Mouse (Mus musculus) lung, adult 2 months (tissue): ENCODE measurements around the gene Nrxn3. TPM values are rescaled to one million over a fixed set of nuclear protein-coding genes. Genes with fewer than 3 reads are reported as not detected.

Experiments
- DNase-seq: peaks from one replicate; pipeline ENCODE4 v3.0.0; 2022
- H3K4me1 ChIP-seq: fragments of 200-500 bp; 2 replicates; pipeline ENCODE4 v1.6.1; 2011; ENCODE audit warnings: low read length; ENCODE audit not compliant: control insufficient read depth, insufficient read depth
- H3K4me3 ChIP-seq: fragments of 200-500 bp; replicated peaks from 2 replicates; pipeline ENCODE3; 2011; ENCODE audit warnings: low read depth, mild to moderate bottlenecking, control low read depth, low read length; ENCODE audit errors: extremely low read depth
- CTCF ChIP-seq: fragments of 200-500 bp; IDR thresholded peaks from 2 replicates; pipeline ENCODE4 v1.5.1; 2011; ENCODE audit warnings: mild to moderate bottlenecking, low read length, control low read depth; ENCODE audit not compliant: insufficient read depth
- POLR2A ChIP-seq: fragments of 200-500 bp; IDR thresholded peaks from 2 replicates; pipeline ENCODE4 v1.6.1; 2011; ENCODE audit warnings: low read depth, mild to moderate bottlenecking, control low read depth, low read length, borderline replicate concordance; ENCODE audit errors: extremely low read depth
- WGBS: fragments of 180-500 bp; shearing (Covaris S2); methylation state at CpG from one replicate; pipeline ENCODE4 v1.1.7; 2018; 5-methylcytosine and 5-hydroxymethylcytosine counted together
- polyA plus RNA-seq: library from polyadenylated mRNA; depleted of rRNA; stranded (reverse); fragments of >200 nt; gene quantifications from 2 replicates; pipeline ENCODE4 v1.2.3, GENCODE M21; 2012

The Nrxn3 gene
- polyA plus RNA-seq, 1 experiment = 0.30 TPM

GRCm38 (mm10) chr12:89983399-89983798, 1260.7 kb downstream of the Nrxn3 start:
- TF ChIP-seq CTCF (no peak), POLR2A (no peak)
- Histone ChIP-seq H3K4me1 (no peaks in the 10 kb centered on the region), H3K4me3 (no peak overlapping the region)
- DNase-seq = no peak

GRCm38 (mm10) chr12:89986219-89986618, 1263.5 kb downstream of the Nrxn3 start:
- DNase-seq = no peak
- WGBS = 64% methylated on average over 6 of the region's 6 CpGs
- Histone ChIP-seq H3K4me1 (no peaks in the 10 kb centered on the region), H3K4me3 (no peak overlapping the region)
- TF ChIP-seq CTCF = no peak
- no peak for TF ChIP-seq POLR2A

GRCm38 (mm10) chr12:89993273-89993672, 1270.6 kb downstream of the Nrxn3 start:
- Histone ChIP-seq H3K4me3 (no peak overlapping the region), H3K4me1 (no peaks in the 10 kb centered on the region)
- WGBS = 56% methylated on average over 5 of the region's 5 CpGs
- TF ChIP-seq CTCF (no peak), POLR2A (no peak)
- DNase-seq = no peak

- TF ChIP-seq CTCF (no peak), POLR2A (no peak)
- DNase-seq = no peak
- WGBS = 73% methylated on average over 4 of the region's 4 CpGs
- H3K4me1 ChIP-seq = no peaks in the 10 kb centered on the region
- no peak overlapping the region for H3K4me3 ChIP-seq
Measured at GRCm38 (mm10) chr12:89995392-89995791, 1272.7 kb downstream of the Nrxn3 start.

GRCm38 (mm10) chr12:90010280-90010679, 1287.6 kb downstream of the Nrxn3 start:
- H3K4me3 ChIP-seq = no peak overlapping the region
- TF ChIP-seq POLR2A = no peak
- no peak for TF ChIP-seq CTCF
- H3K4me1 ChIP-seq = no peaks in the 10 kb centered on the region
- 85% methylated on average over 2 of the region's 2 CpGs for WGBS
- DNase-seq = no peak

GRCm38 (mm10) chr12:90013958-90014357, 1291.3 kb downstream of the Nrxn3 start:
- WGBS = 59% methylated on average over 2 of the region's 2 CpGs
- DNase-seq = no peak
- TF ChIP-seq POLR2A (no peak), CTCF (no peak)
- H3K4me3 ChIP-seq = no peak overlapping the region
- H3K4me1 ChIP-seq = no peaks in the 10 kb centered on the region

GRCm38 (mm10) chr12:90027023-90027422, 1304.3 kb downstream of the Nrxn3 start:
- WGBS = 50% methylated on average over 3 of the region's 3 CpGs
- DNase-seq = no peak
- TF ChIP-seq CTCF = no peak
- no peak overlapping the region for H3K4me3 ChIP-seq
- H3K4me1 ChIP-seq = no peaks in the 10 kb centered on the region

GRCm38 (mm10) chr12:90041038-90041437, 1318.4 kb downstream of the Nrxn3 start:
- H3K4me3 ChIP-seq = no peak overlapping the region
- no peaks in the 10 kb centered on the region for H3K4me1 ChIP-seq
- DNase-seq = no peak
- TF ChIP-seq CTCF (no peak), POLR2A (no peak)
- WGBS = 42% methylated on average over 1 of the region's 1 CpGs

GRCm38 (mm10) chr12:90056256-90056655, 1333.6 kb downstream of the Nrxn3 start:
- Histone ChIP-seq H3K4me3 (no peak overlapping the region), H3K4me1 (no peaks in the 10 kb centered on the region)
- TF ChIP-seq CTCF (no peak), POLR2A (no peak)
- DNase-seq = no peak
- 73% methylated on average over 5 of the region's 5 CpGs for WGBS

- H3K4me3 ChIP-seq = no peak overlapping the region
- WGBS = 77% methylated on average over 3 of the region's 3 CpGs
- H3K4me1 ChIP-seq = no peaks in the 10 kb centered on the region
- no peak for DNase-seq
- TF ChIP-seq CTCF (no peak), POLR2A (no peak)
Measured at GRCm38 (mm10) chr12:90059786-90060185, 1337.1 kb downstream of the Nrxn3 start.

GRCm38 (mm10) chr12:90061312-90061711, 1338.6 kb downstream of the Nrxn3 start:
- H3K4me3 ChIP-seq = no peak overlapping the region
- WGBS = 36% methylated on average over 3 of the region's 3 CpGs
- TF ChIP-seq CTCF = no peak
- no peak for TF ChIP-seq POLR2A
- no peaks in the 10 kb centered on the region for H3K4me1 ChIP-seq
- no peak for DNase-seq

GRCm38 (mm10) chr12:90062219-90062618, 1339.5 kb downstream of the Nrxn3 start:
- WGBS = 73% methylated on average over 5 of the region's 5 CpGs
- Histone ChIP-seq H3K4me1 (no peaks in the 10 kb centered on the region), H3K4me3 (no peak overlapping the region)
- TF ChIP-seq CTCF (no peak), POLR2A (no peak)
- no peak for DNase-seq
